ENCODE assay signal across 8 mouse cellular contexts in genomic region chr5:144255632-144256540, GRCm38 (mm10). TPM values are rescaled to one million over a fixed set of nuclear protein-coding genes. Genes with fewer than 3 reads are reported as not detected.
DNase-seq lines count a peak whose midpoint lies in the region; ATAC-seq and TF ChIP-seq lines count a peak whose summit lies in the region.

No protein-coding gene starts in this region.

- H3K27ac ChIP-seq in forebrain, embryonic 13.5 days = peak overlapping the region; percentile 85

- intact Hi-C loops in heart, postnatal 36 days (cut with DNase I) = loop anchor here (10.0 kb wide), 1 partner anchor 1969 kb away; the partner anchor contains the start of gene Rnf6

- H3K9ac ChIP-seq in forebrain, embryonic 13.5 days = peak overlapping the region; percentile 96

- peaks cover 20% of the 10 kb centered on the region for H3K36me3 ChIP-seq in forebrain, embryonic 13.5 days (ENCODE audit: poor library complexity, severe bottlenecking)

- peak; percentile 73 for ATAC-seq in forebrain, embryonic 13.5 days

- TF ChIP-seq POLR2A in brain, embryonic 14.5 days (IDR thresholded peaks at IDR 0.05; ENCODE audit: borderline replicate concordance, extremely low read depth, insufficient read depth, insufficient read length, poor library complexity, severe bottlenecking) = no peak; the same call in 1 of the 2 replicates

- H3K9me3 ChIP-seq in forebrain, embryonic 13.5 days (replicated peaks) = no peaks in the 10 kb centered on the region

- DNase-seq in ES-CJ7 (ENCODE audit: low read depth, low spot score) = peak; percentile 54
- peak; percentile 73 for DNase-seq in brain, embryonic 14.5 days (ENCODE audit: low read depth)
- peak; percentile 65 to 78 for DNase-seq in heart, postnatal 36 days
- peak; percentile 67 for DNase-seq in layer of hippocampus, adult 9-11 months
- DNase-seq in lung, postnatal 36 days = peak; percentile 79
- peak; percentile 64 for DNase-seq in ovary, postnatal 36 days (ENCODE audit: low spot score)
- peak; percentile 44 for DNase-seq in thymus, postnatal 25 days

- peaks cover 49% of the 10 kb centered on the region for H3K4me1 ChIP-seq in forebrain, embryonic 13.5 days

- no peaks in the 10 kb centered on the region for H3K27me3 ChIP-seq in forebrain, embryonic 13.5 days

- under 1% methylated on average over 27 of the region's 40 CpGs for WGBS in forebrain, embryonic 13.5 days

- peak overlapping the region; percentile 98 for H3K4me3 ChIP-seq in forebrain, embryonic 13.5 days

- H3K4me2 ChIP-seq in forebrain, embryonic 13.5 days = peak overlapping the region; percentile 83

- TF ChIP-seq CTCF in brain, embryonic 14.5 days (IDR thresholded peaks at IDR 0.05; ENCODE audit: borderline replicate concordance, extremely low read depth, insufficient read depth, insufficient read length) = no peak

RNA-seq across cellular contexts. Expression of gene Bri3, which starts 11.6 kb away (rescaled TPM):
- polyA plus RNA-seq in brain, embryonic 14.5 days (2012; rRNA removed) = 97.3 and 129 TPM in 2 replicates
- 117 and 128 TPM in 2 replicates for polyA plus RNA-seq in forebrain, embryonic 13.5 days (2015; fragmentation: Nextera tagmentation; extraction: Ambion mirVana)
- total RNA-seq in heart, postnatal 36 days (2021) = 100 to 1,000 TPM; 129 to 137 TPM

RNA-seq across cellular contexts. Expression of gene Tecpr1, which starts 32.5 kb away (rescaled TPM):
- 58.0 and 59.4 TPM in 2 replicates for polyA plus RNA-seq in brain, embryonic 14.5 days (2012; rRNA removed)
- 37.9 and 39.7 TPM in 2 replicates for polyA plus RNA-seq in forebrain, embryonic 13.5 days (2015; fragmentation: Nextera tagmentation; extraction: Ambion mirVana)
- 10 to 100 TPM; 27.0 to 31.8 TPM for total RNA-seq in heart, postnatal 36 days (2021)

Comparison
In these comparisons a context has a peak if more than half of its experiments do, and no peak if none do; other contexts are left out.
1. Peak in every context shown above with its lines: DNase-seq, ATAC-seq, H3K4me3 ChIP-seq and H3K27ac ChIP-seq.